Mouse (Mus musculus): Measurements from ENCODE around the gene Fibp. TPM values are rescaled to one million over a fixed set of nuclear protein-coding genes. Genes with fewer than 3 reads are reported as not detected.
"Not testable (repeated sequence)": the region's sequence is repeated elsewhere in the genome, so short reads cannot be mapped to it uniquely, and the experiment has no call there.

Fibp gene
- polyA plus RNA-seq, 1 experiment from 2014 or later = 101 TPM

- peaks cover 12% of the 10 kb centered on the region; the same call in 1 of the 2 replicates for H3K4me1 ChIP-seq (ENCODE audit: insufficient read depth)
- no peaks in the 10 kb centered on the region for H3K9me3 ChIP-seq (ENCODE audit: low read depth, low read length)
- DNase-seq = peak; percentile 98
- H3K27me3 ChIP-seq (ENCODE audit: insufficient read depth, low read length) = no peaks in the 10 kb centered on the region
- peak within 1 kb of the TSS; percentile 57 for H3K4me3 ChIP-seq (ENCODE audit: low read depth, low read length)
- H3K4me2 ChIP-seq = peak within 1 kb of the TSS; percentile 87
- peak; percentile 75 for ATAC-seq (ENCODE audit: insufficient read depth)
- peaks cover 44% of the 10 kb centered on the region for H3K36me3 ChIP-seq (ENCODE audit: insufficient read depth)
- peak; percentile 95 for TF ChIP-seq CTCF (IDR thresholded peaks at IDR 0.05; ENCODE audit: low read depth)
- under 1% methylated on average over 39 of the region's 39 CpGs for WGBS
- H3K9ac ChIP-seq = peak within 1 kb of the TSS; percentile 64
- H3K27ac ChIP-seq (ENCODE audit: low read depth) = peak within 1 kb of the TSS; percentile 97
These were observed 27.5 kb downstream of the Fibp start, which contains the start of gene Mus81 for GRCm38 (mm10) chr19:5487768-5488550. Gene Mus81 (minus strand): TSS chr19:5488402.

GRCm38 (mm10) chr19:5488878-5489571, 28.6 kb downstream of the Fibp start:
- H3K4me2 ChIP-seq = peak overlapping the region; percentile 87
- H3K27me3 ChIP-seq (ENCODE audit: insufficient read depth, low read length) = no peaks in the 10 kb centered on the region
- peak overlapping the region; percentile 57 for H3K9ac ChIP-seq
- peak; percentile 86 for ATAC-seq (ENCODE audit: insufficient read depth)
- H3K4me1 ChIP-seq (ENCODE audit: insufficient read depth) = peaks cover 12% of the 10 kb centered on the region; the same call in 1 of the 2 replicates
- WGBS = under 1% methylated on average over 26 of the region's 26 CpGs
- H3K9me3 ChIP-seq (ENCODE audit: low read depth, low read length) = no peaks in the 10 kb centered on the region
- peak; percentile 42 for TF ChIP-seq CTCF (IDR thresholded peaks at IDR 0.05; ENCODE audit: low read depth)
- H3K4me3 ChIP-seq (ENCODE audit: low read depth, low read length) = peak overlapping the region; percentile 57
- peak overlapping the region; percentile 97 for H3K27ac ChIP-seq (ENCODE audit: low read depth)
- DNase-seq = peak; percentile 99
- H3K36me3 ChIP-seq (ENCODE audit: insufficient read depth) = peaks cover 44% of the 10 kb centered on the region

GRCm38 (mm10) chr19:5489721-5490120, 29.3 kb downstream of the Fibp start:
- H3K9ac ChIP-seq; H3K27me3 ChIP-seq (ENCODE audit: insufficient read depth, low read length); ATAC-seq (ENCODE audit: insufficient read depth); H3K9me3 ChIP-seq (ENCODE audit: low read depth, low read length); DNase-seq: not testable (repeated sequence)
- H3K4me2 ChIP-seq = peak overlapping the region; percentile 87
- peaks cover 44% of the 10 kb centered on the region for H3K36me3 ChIP-seq (ENCODE audit: insufficient read depth)
- peaks cover 12% of the 10 kb centered on the region; the same call in 1 of the 2 replicates for H3K4me1 ChIP-seq (ENCODE audit: insufficient read depth)
- peak overlapping the region; percentile 97 for H3K27ac ChIP-seq (ENCODE audit: low read depth)
- 40% methylated on average over 10 of the region's 10 CpGs for WGBS
- H3K4me3 ChIP-seq (ENCODE audit: low read depth, low read length) = peak overlapping the region; percentile 99; the same call in 1 of the 2 replicates

- Histone ChIP-seq H3K27me3 (ENCODE audit: insufficient read depth, low read length) (no peaks in the 10 kb centered on the region), H3K9ac (peak within 1 kb of the TSS; percentile 94), H3K36me3 (ENCODE audit: insufficient read depth) (peaks cover 44% of the 10 kb centered on the region), H3K27ac (ENCODE audit: low read depth) (peak within 1 kb of the TSS; percentile 97), H3K4me2 (peak within 1 kb of the TSS; percentile 87), H3K4me1 (ENCODE audit: insufficient read depth) (peaks cover 8% of the 10 kb centered on the region; the same call in 1 of the 2 replicates), H3K9me3 (ENCODE audit: low read depth, low read length) (no peaks in the 10 kb centered on the region), H3K4me3 (ENCODE audit: low read depth, low read length) (peak within 1 kb of the TSS; percentile 99)
- DNase-seq (peak; percentile 98), ATAC-seq (ENCODE audit: insufficient read depth) (peak; percentile 44)
- under 1% methylated on average over 61 of the region's 62 CpGs for WGBS
- TF ChIP-seq CTCF (IDR thresholded peaks at IDR 0.05; ENCODE audit: low read depth) = 0 out of 2 replicates have a peak, but pooled peaks have one; percentile 3
These were observed 30.0 kb downstream of the Fibp start, which contains the start of gene Cfl1 for GRCm38 (mm10) chr19:5490313-5490897. Gene Cfl1 (plus strand): TSS chr19:5490455.

- H3K27me3 ChIP-seq (ENCODE audit: insufficient read depth, low read length) = no peaks in the 10 kb centered on the region
- no peaks in the 10 kb centered on the region for H3K9me3 ChIP-seq (ENCODE audit: low read depth, low read length)
- peaks cover 44% of the 10 kb centered on the region for H3K36me3 ChIP-seq (ENCODE audit: insufficient read depth)
- H3K4me1 ChIP-seq (ENCODE audit: insufficient read depth) = peaks cover 7% of the 10 kb centered on the region; the same call in 1 of the 2 replicates
- peak overlapping the region; percentile 99 for H3K4me3 ChIP-seq (ENCODE audit: low read depth, low read length)
- peak; percentile 7 for ATAC-seq (ENCODE audit: insufficient read depth)
- WGBS = under 1% methylated on average over 59 of the region's 59 CpGs
- H3K4me2 ChIP-seq = peak overlapping the region; percentile 87
- peak overlapping the region; percentile 94 for H3K9ac ChIP-seq
- TF ChIP-seq CTCF (IDR thresholded peaks at IDR 0.05; ENCODE audit: low read depth) = no peak
- DNase-seq = peak; percentile 89
- peak overlapping the region; percentile 97 for H3K27ac ChIP-seq (ENCODE audit: low read depth)
These were observed 30.7 kb downstream of the Fibp start for GRCm38 (mm10) chr19:5490898-5491708.

- H3K36me3 ChIP-seq (ENCODE audit: insufficient read depth) = peaks cover 58% of the 10 kb centered on the region
- ATAC-seq (ENCODE audit: insufficient read depth) (no peak), DNase-seq (no peak)
- H3K4me1 ChIP-seq (ENCODE audit: insufficient read depth) = peaks cover 4% of the 10 kb centered on the region; the same call in 1 of the 2 replicates
- 76% methylated on average over 4 of the region's 4 CpGs for WGBS
- no peak overlapping the region for H3K9ac ChIP-seq
- H3K27me3 ChIP-seq (ENCODE audit: insufficient read depth, low read length) = no peaks in the 10 kb centered on the region
- no peak overlapping the region for H3K4me3 ChIP-seq (ENCODE audit: low read depth, low read length)
- no peak for TF ChIP-seq CTCF (IDR thresholded peaks at IDR 0.05; ENCODE audit: low read depth)
- H3K4me2 ChIP-seq = no peak overlapping the region
- no peaks in the 10 kb centered on the region for H3K9me3 ChIP-seq (ENCODE audit: low read depth, low read length)
- H3K27ac ChIP-seq (ENCODE audit: low read depth) = no peak overlapping the region
These were observed 32.2 kb downstream of the Fibp start for GRCm38 (mm10) chr19:5492641-5493040.

GRCm38 (mm10) chr19:5493301-5493721, 32.9 kb downstream of the Fibp start:
- not testable (repeated sequence) for H3K27ac ChIP-seq (ENCODE audit: low read depth); H3K9ac ChIP-seq; H3K4me1 ChIP-seq (ENCODE audit: insufficient read depth); H3K27me3 ChIP-seq (ENCODE audit: insufficient read depth, low read length); H3K4me2 ChIP-seq; DNase-seq; H3K4me3 ChIP-seq (ENCODE audit: low read depth, low read length); ATAC-seq (ENCODE audit: insufficient read depth); H3K9me3 ChIP-seq (ENCODE audit: low read depth, low read length)
- H3K36me3 ChIP-seq (ENCODE audit: insufficient read depth) = peaks cover 62% of the 10 kb centered on the region
- WGBS = 71% methylated on average over 9 of the region's 9 CpGs

Measured in lung, embryonic 14.5 days (tissue).